Mouse (Mus musculus): ENCODE measurements at regions not wholly inside any gene's neighbourhood (a gene's known extent, or its start where the extent isn't known, plus 50 kb on each side); places are given as distances from the start of the nearest gene placed in this dataset.

DNA sequence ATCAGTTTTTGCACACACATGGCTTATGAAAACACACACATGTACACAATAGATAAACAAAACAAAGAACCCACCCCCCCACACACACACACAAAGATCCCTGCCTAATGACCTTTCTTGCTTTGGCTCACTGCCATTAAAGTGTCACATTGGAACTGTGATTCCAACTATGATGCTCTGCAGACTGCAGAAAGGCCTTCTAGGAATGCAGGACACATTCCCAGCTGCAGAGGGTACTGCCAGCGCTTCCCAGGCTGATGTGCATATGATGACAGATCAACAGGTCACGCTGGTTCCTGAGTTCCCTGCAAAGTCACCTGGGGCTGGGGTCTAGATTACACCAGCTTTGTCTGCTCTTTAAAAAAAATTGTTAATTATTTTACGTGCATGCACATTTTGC lies 68.1 kb upstream of the Ppm1j start:
- no peak for DNase-seq

DNA sequence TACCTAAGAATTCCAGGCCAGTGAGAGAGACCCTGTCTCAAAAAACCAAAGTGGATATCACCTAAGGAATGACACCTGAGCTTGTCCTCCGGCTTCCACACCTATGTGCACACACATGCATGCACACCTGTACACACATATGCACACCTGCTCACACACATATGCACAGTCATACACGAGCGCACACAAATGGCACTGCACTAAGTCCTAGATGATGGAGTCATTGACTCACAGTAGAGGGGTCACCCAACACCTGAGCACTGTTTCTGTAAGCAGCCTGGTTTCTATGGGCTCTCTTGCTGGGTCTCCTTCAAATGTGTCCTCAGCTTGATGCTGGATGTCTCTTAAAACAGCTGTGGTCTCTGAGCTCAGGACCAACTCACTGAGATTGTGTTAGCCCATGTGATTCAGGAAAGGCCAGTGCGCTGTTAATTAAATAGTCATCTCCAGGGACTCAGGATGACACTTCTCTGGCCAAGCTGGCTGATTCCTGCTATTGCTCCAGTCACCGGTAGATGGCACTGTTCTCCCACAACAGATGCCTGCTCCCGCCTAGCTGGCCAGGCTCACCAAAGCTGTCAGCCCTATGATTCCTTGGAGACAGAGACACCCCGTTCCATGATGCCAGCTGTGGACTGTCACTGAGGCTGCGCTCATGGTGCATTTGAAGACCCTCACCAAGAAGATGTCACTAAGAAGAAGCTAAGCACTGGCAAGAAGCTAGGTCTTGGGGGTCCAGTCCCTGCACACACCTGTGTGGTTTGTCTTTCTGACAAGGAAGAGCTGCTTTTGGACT lies 66.8 kb upstream of the Ppm1j start:
- DNase-seq, result peak; percentile 57

GRCm38 (mm10) chr3:104714679-104715326 lies 66.1 kb upstream of the Ppm1j start:
- DNase-seq, result peak; percentile 56

All from thymus, postnatal 14 days (tissue).